Mouse (Mus musculus): Measurements from ENCODE around the gene Hnrnpll. TPM values are rescaled to one million over a fixed set of nuclear protein-coding genes. Genes with fewer than 3 reads are reported as not detected.

Hnrnpll gene
- polyA plus RNA-seq, 1 experiment from 2014 or later = 64.9 TPM

DNA sequence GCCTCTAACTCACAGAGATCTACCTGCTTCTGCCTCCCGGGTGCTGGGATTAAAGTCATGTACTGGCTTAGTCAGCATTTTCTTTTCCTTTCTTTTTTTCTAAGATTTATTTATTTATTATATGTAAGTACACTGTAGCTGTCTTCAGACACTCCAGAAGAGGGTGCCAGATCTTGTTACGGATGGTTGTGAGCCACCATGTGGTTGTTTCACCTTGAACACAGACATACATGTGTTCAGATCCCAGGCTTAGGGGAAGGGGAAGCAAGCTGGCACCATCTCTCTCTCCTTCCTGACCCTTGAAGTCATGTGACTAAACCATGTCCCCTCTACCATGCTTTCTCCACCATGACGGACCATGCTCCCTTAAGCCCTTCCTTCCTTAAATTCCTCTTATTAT is 70.0 kb downstream of the Hnrnpll start:
- H3K27ac ChIP-seq (ENCODE audit: low read length) = no peak overlapping the region
- no peak overlapping the region for H3K4me2 ChIP-seq (ENCODE audit: low read depth, low read length)
- no peak overlapping the region for H3K9ac ChIP-seq (ENCODE audit: low read length)
- no peaks in the 10 kb centered on the region for H3K4me1 ChIP-seq (replicated peaks; ENCODE audit: control insufficient read depth, insufficient read depth, low read length)
- no peak overlapping the region for H3K4me3 ChIP-seq (ENCODE audit: low read length)
- no peaks in the 10 kb centered on the region for H3K9me3 ChIP-seq (ENCODE audit: control insufficient read depth, low read length)
- no peaks in the 10 kb centered on the region for H3K27me3 ChIP-seq (ENCODE audit: control insufficient read depth, insufficient read depth, low read depth, low read length)
- H3K36me3 ChIP-seq (ENCODE audit: control insufficient read depth, insufficient read depth, low read length) = no peaks in the 10 kb centered on the region
- 83% methylated on average over 3 of the region's 3 CpGs for WGBS
- no peak for ATAC-seq (ENCODE audit: low read depth)

DNA sequence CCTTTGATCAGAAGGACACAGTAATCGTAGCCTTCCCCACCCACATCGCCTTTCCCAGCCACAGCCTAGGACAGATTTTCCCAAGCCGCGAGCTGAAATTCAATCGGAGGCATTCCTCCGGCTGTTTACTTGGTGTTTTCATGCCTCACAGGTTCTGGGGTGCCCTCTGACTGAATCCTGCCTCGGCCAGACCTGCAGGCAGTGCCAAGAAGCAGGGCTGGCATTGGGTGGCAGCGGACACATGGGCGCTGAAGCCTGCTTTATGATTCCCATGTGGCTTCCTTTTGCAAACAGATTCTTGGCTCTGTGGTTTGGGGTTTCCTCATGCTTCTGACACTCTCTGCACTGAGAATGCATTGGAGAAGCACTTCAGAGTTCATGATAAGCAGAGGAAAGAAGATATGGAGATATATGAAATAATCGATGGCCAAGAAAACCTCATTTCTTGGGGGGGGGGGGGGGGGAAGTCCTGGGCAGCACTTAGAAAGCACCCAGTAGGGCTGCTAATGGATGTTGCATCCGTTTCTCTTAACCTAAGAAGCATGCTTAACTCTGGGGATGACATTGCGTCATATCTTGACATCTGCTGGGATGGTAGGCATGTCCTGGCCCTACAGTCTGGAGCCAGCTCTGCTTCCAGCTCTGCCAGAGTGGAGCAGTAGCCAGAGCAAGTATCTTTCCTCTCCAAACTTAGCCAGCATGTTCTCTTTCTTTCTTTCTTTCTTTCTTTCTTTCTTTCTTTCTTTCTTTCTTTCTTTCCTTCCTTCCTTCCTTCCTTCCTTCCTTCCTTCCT is 70.8 kb downstream of the Hnrnpll start:
- Histone ChIP-seq H3K27ac (ENCODE audit: low read length) (no peak overlapping the region), H3K4me2 (ENCODE audit: low read depth, low read length) (no peak overlapping the region), H3K9me3 (ENCODE audit: control insufficient read depth, low read length) (no peaks in the 10 kb centered on the region), H3K9ac (ENCODE audit: low read length) (no peak overlapping the region), H3K4me3 (ENCODE audit: low read length) (no peak overlapping the region), H3K27me3 (ENCODE audit: control insufficient read depth, insufficient read depth, low read depth, low read length) (no peaks in the 10 kb centered on the region), H3K36me3 (ENCODE audit: control insufficient read depth, insufficient read depth, low read length) (no peaks in the 10 kb centered on the region), H3K4me1 (replicated peaks; ENCODE audit: control insufficient read depth, insufficient read depth, low read length) (no peaks in the 10 kb centered on the region)
- 69% methylated on average over 12 of the region's 12 CpGs for WGBS
- no peak for ATAC-seq (ENCODE audit: low read depth)

DNA sequence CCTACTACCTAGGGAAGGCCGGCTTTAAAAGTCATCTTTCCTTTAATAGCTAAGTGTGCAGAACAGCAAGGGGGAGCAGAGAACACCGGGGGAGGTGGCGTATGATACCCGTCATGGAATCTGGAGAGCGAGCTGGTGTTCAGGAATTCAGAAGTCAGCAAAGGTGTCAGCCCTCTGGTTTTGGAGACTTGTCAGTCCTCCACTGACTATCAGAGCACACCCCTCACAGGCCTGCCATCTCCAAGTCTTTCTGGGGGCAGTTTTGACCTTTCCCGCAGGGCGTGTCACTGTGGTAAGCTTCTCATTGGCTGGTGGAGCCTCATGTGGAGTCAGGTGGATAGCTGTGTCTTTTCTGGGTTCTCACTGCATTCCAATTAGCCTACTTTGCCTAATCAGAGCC is 72.0 kb downstream of the Hnrnpll start:
- no peak overlapping the region for H3K27ac ChIP-seq (ENCODE audit: low read length)
- H3K9me3 ChIP-seq (ENCODE audit: control insufficient read depth, low read length) = no peaks in the 10 kb centered on the region
- no peak for ATAC-seq (ENCODE audit: low read depth)
- no peaks in the 10 kb centered on the region for H3K27me3 ChIP-seq (ENCODE audit: control insufficient read depth, insufficient read depth, low read depth, low read length)
- 75% methylated on average over 7 of the region's 7 CpGs for WGBS
- H3K4me1 ChIP-seq (replicated peaks; ENCODE audit: control insufficient read depth, insufficient read depth, low read length) = no peaks in the 10 kb centered on the region
- no peaks in the 10 kb centered on the region for H3K36me3 ChIP-seq (ENCODE audit: control insufficient read depth, insufficient read depth, low read length)
- no peak overlapping the region for H3K4me3 ChIP-seq (ENCODE audit: low read length)
- H3K9ac ChIP-seq (ENCODE audit: low read length) = no peak overlapping the region
- H3K4me2 ChIP-seq (ENCODE audit: low read depth, low read length) = no peak overlapping the region

DNA sequence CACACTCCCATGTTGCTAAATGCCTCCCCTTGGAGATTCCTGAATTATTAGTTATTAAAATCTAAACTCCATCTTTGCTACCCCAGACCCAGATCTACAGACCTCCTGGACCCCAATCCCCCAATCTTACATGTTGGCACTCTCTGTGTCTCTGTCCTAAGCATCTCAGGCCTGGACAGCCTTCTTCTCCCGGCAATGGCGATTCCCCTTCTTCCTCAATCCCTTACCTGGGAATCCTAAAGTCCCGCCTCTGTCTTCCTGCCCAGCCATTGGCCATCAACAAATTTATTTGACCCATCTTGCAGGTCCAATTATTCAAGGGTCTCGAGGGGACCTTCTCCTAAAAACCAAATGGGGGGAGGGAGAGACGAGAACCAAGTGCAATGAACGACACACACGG is 77.7 kb downstream of the Hnrnpll start:
- no peak overlapping the region for H3K4me3 ChIP-seq (ENCODE audit: low read length)

DNA sequence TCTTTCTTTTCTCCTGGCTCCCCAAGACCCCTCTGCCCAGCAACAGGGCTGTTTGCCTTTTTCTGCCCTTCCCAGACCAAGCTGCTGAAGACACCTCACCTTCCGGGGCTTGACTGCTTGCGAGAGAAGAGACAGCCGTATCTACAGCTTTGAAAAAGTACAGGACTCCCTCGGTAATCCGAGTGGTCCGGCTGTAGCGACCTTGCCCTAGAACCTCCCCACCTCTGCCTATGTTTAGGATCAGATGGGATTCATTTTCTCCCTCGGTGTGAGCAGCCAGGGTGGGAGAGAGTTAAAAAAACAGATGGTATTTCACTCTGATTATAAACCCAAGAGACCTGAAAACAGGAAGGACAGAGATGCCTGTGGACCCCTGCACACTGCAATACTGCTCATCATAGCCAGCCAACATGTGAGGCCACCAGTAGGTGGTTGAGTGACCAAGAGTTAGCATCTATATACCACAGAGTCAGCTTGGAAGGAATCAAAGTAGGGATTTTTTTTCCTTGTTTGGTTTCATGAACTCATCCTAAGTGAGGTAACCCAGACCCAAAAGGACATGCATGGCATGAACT is 79.1 kb downstream of the Hnrnpll start:
- no peak for ATAC-seq (ENCODE audit: low read depth)

More for the DNA sequence above, 77.7 kb downstream of the Hnrnpll start:
- peaks cover 3% of the 10 kb centered on the region for H3K4me1 ChIP-seq (replicated peaks; ENCODE audit: control insufficient read depth, insufficient read depth, low read length)
- WGBS = 92% methylated on average over 7 of the region's 7 CpGs
- H3K36me3 ChIP-seq (ENCODE audit: control insufficient read depth, insufficient read depth, low read length) = no peaks in the 10 kb centered on the region
- no peak overlapping the region for H3K9ac ChIP-seq (ENCODE audit: low read length)
- H3K4me2 ChIP-seq (ENCODE audit: low read depth, low read length) = no peak overlapping the region
- H3K27ac ChIP-seq (ENCODE audit: low read length) = no peak overlapping the region
- no peak for ATAC-seq (ENCODE audit: low read depth)
- H3K27me3 ChIP-seq (ENCODE audit: control insufficient read depth, insufficient read depth, low read depth, low read length) = no peaks in the 10 kb centered on the region
- H3K9me3 ChIP-seq (ENCODE audit: control insufficient read depth, low read length) = no peaks in the 10 kb centered on the region

DNA sequence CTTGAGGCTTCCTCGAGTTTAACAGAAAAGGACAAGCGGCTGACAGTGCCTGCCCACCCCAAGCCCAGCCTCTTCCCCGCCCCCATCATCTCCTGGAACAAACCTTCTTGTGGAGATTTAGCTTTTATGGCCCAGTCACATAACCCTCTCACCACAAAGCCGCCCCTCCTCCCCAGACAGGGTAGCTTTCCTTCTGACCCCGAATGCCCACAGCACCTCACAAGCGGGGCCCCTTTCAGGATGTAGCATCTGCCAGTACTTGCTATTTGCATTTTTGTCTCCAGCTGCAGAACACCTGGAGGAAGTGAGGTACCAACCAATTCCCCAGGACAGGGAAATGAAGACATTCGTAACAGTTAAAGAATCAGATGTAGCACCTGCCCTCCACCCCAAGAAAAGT is 79.6 kb downstream of the Hnrnpll start:
- Histone ChIP-seq H3K9ac (ENCODE audit: low read length) (no peak overlapping the region), H3K27me3 (ENCODE audit: control insufficient read depth, insufficient read depth, low read depth, low read length) (no peaks in the 10 kb centered on the region), H3K9me3 (ENCODE audit: control insufficient read depth, low read length) (no peaks in the 10 kb centered on the region), H3K27ac (ENCODE audit: low read length) (no peak overlapping the region), H3K4me2 (ENCODE audit: low read depth, low read length) (no peak overlapping the region), H3K4me1 (replicated peaks; ENCODE audit: control insufficient read depth, insufficient read depth, low read length) (peaks cover 3% of the 10 kb centered on the region), H3K36me3 (ENCODE audit: control insufficient read depth, insufficient read depth, low read length) (no peaks in the 10 kb centered on the region), H3K4me3 (ENCODE audit: low read length) (no peak overlapping the region)
- 32% methylated on average over 7 of the region's 7 CpGs for WGBS
- ATAC-seq (ENCODE audit: low read depth) = no peak

More for the DNA sequence above, 79.1 kb downstream of the Hnrnpll start:
- H3K4me2 ChIP-seq (ENCODE audit: low read depth, low read length) = no peak overlapping the region
- H3K27ac ChIP-seq (ENCODE audit: low read length) = no peak overlapping the region
- H3K36me3 ChIP-seq (ENCODE audit: control insufficient read depth, insufficient read depth, low read length) = no peaks in the 10 kb centered on the region
- H3K9me3 ChIP-seq (ENCODE audit: control insufficient read depth, low read length) = no peaks in the 10 kb centered on the region
- no peaks in the 10 kb centered on the region for H3K27me3 ChIP-seq (ENCODE audit: control insufficient read depth, insufficient read depth, low read depth, low read length)
- H3K4me1 ChIP-seq (replicated peaks; ENCODE audit: control insufficient read depth, insufficient read depth, low read length) = peaks cover 3% of the 10 kb centered on the region
- H3K9ac ChIP-seq (ENCODE audit: low read length) = no peak overlapping the region
- 54% methylated on average over 8 of the region's 8 CpGs for WGBS
- H3K4me3 ChIP-seq (ENCODE audit: low read length) = no peak overlapping the region

DNA sequence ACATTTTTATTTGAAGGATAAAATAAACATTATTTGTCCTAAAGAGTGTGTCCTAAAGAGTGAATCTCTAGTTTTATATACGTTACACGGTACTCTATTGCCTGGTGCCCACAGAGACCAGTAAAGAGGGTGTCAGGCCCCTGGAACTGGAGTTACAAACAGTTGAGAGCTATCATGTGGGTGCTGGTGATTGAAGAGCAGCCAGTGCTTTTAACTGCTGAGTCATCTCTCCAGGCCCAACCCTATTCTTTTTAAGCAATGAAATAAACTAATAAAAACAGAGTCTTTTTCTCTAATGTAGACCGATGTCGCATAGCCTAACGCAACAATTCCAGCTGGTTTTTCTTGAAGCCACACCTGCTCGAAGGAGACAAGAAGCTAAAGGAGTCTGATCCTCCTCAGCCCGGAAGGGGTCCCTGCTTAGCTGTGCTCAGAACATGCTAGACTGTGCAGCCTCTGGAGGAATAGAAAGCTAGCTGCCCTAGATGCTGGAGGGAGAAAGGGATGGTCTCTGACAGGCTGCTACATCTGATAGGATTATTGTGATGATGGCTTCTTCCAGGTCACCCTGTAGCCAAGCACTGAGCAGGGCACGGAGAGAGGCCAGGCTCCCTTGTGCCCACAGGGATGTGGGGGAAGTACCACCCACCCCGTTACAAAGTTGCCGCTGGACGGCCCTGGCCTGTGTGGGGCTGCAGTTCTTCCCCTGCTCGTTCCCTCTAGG is 80.2 kb downstream of the Hnrnpll start:
- 37% methylated on average over 12 of the region's 12 CpGs for WGBS
- H3K4me2 ChIP-seq (ENCODE audit: low read depth, low read length) = no peak overlapping the region
- no peak overlapping the region for H3K27ac ChIP-seq (ENCODE audit: low read length)
- peak; percentile 39 for ATAC-seq (ENCODE audit: low read depth)
- H3K4me3 ChIP-seq (ENCODE audit: low read length) = no peak overlapping the region
- no peaks in the 10 kb centered on the region for H3K27me3 ChIP-seq (ENCODE audit: control insufficient read depth, insufficient read depth, low read depth, low read length)
- no peaks in the 10 kb centered on the region for H3K36me3 ChIP-seq (ENCODE audit: control insufficient read depth, insufficient read depth, low read length)
- peaks cover 7% of the 10 kb centered on the region for H3K4me1 ChIP-seq (replicated peaks; ENCODE audit: control insufficient read depth, insufficient read depth, low read length)
- H3K9ac ChIP-seq (ENCODE audit: low read length) = no peak overlapping the region
- no peaks in the 10 kb centered on the region for H3K9me3 ChIP-seq (ENCODE audit: control insufficient read depth, low read length)

DNA sequence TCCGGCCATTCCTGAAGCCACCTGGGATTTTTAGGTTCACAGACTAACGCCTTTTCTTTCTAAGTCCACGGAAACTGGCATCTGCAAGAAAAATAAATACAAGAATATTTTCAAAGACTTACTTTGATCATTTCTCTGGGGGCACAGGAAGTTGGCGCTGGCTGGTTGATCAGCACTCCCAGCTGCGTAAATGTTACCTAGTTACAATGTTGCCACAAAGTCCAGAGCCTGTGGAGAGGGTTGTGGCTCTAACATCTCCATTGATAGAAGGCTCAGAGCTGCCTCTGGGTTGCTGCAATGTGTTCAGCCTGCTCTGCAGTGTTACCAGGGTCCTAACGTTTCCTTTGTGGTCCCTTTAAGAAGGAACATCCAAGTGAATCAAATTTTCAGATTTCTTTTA is 80.8 kb downstream of the Hnrnpll start:
- Histone ChIP-seq H3K36me3 (ENCODE audit: control insufficient read depth, insufficient read depth, low read length) (no peaks in the 10 kb centered on the region), H3K4me2 (ENCODE audit: low read depth, low read length) (no peak overlapping the region), H3K4me1 (replicated peaks; ENCODE audit: control insufficient read depth, insufficient read depth, low read length) (peaks cover 12% of the 10 kb centered on the region), H3K27ac (ENCODE audit: low read length) (no peak overlapping the region), H3K4me3 (ENCODE audit: low read length) (no peak overlapping the region), H3K9me3 (ENCODE audit: control insufficient read depth, low read length) (no peaks in the 10 kb centered on the region), H3K9ac (ENCODE audit: low read length) (no peak overlapping the region), H3K27me3 (ENCODE audit: control insufficient read depth, insufficient read depth, low read depth, low read length) (no peaks in the 10 kb centered on the region)
- WGBS = 46% methylated on average over 6 of the region's 6 CpGs
- no peak for ATAC-seq (ENCODE audit: low read depth)

DNA sequence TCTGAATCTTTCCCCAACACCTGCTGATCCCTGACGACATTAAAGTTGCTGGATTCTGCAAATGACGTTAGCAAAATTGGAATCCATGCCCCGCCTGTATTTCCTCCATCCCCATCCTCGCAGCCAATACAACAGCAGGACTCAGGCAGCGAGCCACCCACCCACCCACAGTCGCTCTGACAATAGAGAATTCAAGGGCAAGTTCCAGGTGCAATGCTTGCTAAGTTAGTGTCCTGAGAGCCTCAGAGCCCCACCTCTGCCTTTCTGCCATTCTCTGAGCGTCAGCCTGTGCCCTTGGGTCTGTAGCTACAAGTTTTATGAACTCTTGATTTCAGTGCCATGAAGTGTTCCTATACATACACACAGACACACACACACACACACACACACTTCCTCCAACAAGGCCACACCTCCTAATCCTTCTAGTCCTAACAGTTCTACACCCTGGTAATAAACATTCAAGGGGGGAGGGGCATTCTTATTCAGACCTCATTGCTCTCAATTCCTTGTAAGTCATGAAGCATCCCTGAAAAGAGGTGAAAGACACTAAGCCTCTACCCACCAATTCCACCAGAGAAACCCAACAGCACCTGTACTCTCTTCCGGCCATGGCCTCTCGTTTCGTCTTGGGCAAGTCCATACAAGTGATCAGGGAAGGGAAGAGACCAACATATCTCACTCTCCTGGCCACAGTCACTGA is 81.6 kb downstream of the Hnrnpll start:
- Histone ChIP-seq H3K4me3 (ENCODE audit: low read length) (no peak overlapping the region), H3K9me3 (ENCODE audit: control insufficient read depth, low read length) (no peaks in the 10 kb centered on the region), H3K4me2 (ENCODE audit: low read depth, low read length) (no peak overlapping the region), H3K36me3 (ENCODE audit: control insufficient read depth, insufficient read depth, low read length) (no peaks in the 10 kb centered on the region), H3K4me1 (replicated peaks; ENCODE audit: control insufficient read depth, insufficient read depth, low read length) (peaks cover 13% of the 10 kb centered on the region), H3K27me3 (ENCODE audit: control insufficient read depth, insufficient read depth, low read depth, low read length) (no peaks in the 10 kb centered on the region), H3K27ac (ENCODE audit: low read length) (no peak overlapping the region), H3K9ac (ENCODE audit: low read length) (no peak overlapping the region)
- no peak for ATAC-seq (ENCODE audit: low read depth)
- WGBS = 68% methylated on average over 10 of the region's 10 CpGs
